Mouse (Mus musculus): ENCODE data around the gene Ryr3. TPM values are rescaled to one million over a fixed set of nuclear protein-coding genes. Genes with fewer than 3 reads are reported as not detected.
A peak's percentile ranks its signal among the peaks of the same experiment; 100 is the strongest.

Gene Ryr3
- total RNA-seq, 2 experiments from 2014 or later, result 59.5 to 80.0 TPM

DNA sequence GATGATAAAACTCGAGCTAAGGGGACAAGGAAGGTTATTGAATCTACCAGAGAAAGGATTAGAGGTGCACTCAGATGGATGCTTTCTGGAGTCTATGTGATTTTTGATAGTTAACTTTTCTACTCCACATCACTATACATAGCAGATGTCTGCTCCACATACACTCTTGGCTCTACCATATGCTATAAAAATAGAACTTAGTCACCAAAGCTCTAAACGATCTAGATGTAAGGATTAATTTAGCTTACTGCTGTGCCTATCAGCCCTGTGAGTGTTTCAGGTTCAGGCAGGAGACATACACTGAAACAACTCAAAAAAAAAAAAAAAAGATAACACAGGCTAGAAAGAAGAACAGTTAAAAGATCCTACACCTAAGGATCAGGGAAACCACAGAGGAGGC lies 410.9 kb downstream of the Ryr3 start:
- DNase-seq (ENCODE audit: low spot score in 2 of 2), result no peak

DNA sequence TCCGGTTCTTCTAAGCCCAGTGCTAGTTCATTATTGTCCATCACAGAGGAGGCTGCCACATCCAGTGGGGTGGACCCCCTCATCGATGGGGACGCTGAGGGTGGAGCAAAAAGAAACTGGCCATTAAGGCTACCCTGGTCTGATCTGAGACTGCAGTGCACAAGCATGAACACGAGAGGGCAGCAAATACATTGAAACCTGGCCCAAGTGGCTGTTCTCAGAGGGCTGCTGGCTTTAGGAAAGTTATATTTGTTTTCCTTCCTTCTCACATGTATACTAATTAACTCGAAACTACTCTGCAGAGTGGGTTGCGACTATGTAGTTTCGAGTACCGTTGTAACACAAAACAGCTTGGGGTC lies 416.9 kb downstream of the Ryr3 start:
- DNase-seq (ENCODE audit: low spot score in 2 of 2), result peak; percentile 64 to 70

DNA sequence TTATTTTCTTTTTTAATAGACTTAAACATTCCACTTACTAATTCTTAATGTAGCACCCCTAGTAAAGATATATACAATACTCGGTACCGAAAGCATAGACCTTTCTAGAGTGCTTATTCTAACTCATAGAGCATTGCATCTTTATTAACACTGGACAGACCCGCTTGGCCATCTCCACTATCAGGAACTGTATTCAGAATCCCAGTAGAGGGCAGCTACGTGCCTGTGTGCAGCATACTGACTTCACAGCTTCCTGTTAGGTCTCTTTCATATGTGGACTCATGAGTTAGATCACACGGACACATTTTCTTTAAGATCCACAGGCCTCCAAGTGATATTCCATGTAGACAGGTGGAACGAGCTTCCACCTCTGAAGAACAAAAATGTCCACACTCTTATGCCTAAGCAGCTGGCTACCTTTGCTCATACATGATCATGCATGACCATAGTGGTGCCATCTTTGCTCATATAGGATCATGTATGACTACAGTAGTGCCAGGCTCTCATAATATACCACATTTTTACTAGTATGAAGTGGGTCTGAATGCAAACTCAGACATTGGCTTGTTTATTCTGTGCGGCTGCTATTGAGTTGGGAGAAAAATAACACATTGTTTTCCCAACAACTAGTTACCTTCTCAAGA lies 417.4 kb downstream of the Ryr3 start:
- no peak for DNase-seq (ENCODE audit: low spot score in 2 of 2)

DNA sequence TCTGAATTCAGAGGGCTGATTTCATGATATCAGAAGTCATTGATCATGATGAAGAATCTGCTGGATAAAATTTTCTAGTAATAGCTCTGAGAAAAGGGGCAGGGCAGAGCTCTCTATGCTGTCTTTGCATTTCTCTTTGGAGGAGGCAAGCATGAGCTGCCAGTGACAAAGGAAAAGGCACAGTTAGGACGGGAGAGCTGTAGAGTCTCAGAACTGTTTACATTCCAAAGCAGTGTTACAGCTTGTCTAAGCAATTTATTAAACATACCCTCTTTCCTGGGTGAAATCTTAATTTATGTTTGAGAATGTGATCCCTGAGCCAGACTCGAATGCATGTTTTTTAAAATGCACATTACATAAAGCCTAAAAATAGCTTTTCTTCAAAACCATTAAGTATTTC lies 435.3 kb downstream of the Ryr3 start:
- DNase-seq (ENCODE audit: low spot score in 2 of 2), result no peak

DNA sequence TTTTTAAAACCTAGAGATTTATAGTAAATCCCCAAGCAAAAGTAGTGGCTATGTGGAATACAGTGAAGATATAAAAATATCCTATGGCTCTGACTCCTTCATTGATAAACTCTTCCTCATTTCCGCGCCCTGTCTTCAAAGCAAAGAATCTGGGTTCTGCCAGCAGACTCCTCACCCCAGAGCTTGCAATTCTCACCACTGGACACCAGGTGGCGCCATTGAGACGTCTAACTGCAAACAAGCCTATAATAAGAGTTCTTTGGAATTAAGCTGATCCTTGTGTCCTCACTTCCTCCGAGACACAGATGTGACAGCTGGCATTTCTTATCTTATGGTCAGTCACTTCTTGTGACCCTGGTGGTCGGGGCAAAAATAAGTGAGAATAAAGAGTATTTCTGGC lies 442.1 kb downstream of the Ryr3 start:
- peak; percentile 73 to 80 for DNase-seq (ENCODE audit: low spot score in 2 of 2)

DNA sequence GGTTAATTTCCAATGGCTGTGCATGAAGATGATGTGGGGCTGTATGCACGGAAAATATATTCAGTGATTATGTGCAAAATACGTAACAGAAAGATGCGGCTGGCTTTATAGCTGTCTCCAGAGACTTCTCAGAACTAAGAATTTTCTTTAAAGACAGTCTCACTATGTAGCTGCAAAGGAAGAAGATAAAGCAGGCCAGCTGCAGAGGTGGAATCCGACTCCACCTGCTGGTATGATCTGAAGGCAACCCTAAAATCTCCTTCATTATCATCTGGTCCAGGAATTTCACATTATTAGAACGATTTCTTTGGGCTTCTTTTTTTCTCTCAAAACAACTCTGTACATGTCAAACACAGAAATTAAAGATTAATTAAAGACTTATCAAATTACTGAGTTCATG lies 449.2 kb downstream of the Ryr3 start:
- no peak for DNase-seq (ENCODE audit: low spot score in 2 of 2)

DNA sequence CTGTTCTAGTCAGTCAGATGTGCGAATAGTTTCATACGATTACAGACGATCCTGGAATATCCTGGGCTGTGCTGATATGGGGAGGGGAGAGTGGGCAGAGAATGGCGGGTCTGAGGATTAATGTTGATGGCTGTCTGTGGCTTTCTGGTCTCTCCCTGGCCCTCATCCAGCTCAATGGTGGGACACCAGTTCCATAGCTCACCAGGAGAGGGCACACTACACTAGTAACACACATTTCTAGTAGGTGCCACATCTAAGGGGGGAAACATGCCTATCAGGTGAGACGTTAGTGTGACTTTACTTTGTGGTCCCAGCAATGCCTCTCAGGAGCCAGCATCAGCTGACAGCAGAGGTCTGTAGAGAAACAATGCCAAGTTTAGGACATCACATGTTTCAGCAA lies 451.9 kb downstream of the Ryr3 start:
- DNase-seq (ENCODE audit: low spot score in 2 of 2), result peak in 1 of 2 experiments; percentile 23

DNA sequence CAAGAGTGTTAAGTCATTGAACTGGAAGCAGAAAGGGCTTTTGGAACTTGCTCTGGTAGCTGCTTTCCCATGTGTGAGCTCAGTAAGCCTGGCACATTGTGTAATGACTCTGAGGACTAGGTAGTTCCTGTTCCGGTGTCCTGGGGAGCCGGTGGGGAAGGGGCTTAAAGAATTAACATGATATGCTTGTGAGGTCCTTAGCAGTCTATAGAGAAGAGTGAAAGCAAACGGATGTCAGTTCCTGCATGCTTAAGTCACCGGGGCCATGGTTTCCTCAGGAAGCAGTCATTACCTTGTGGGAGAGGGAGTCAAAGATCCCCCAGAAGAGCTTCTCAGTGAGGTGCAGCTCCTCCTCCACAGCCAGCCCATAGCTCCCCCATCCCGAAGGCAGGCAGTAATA lies 452.6 kb downstream of the Ryr3 start:
- no peak for DNase-seq (ENCODE audit: low spot score in 2 of 2)

DNA sequence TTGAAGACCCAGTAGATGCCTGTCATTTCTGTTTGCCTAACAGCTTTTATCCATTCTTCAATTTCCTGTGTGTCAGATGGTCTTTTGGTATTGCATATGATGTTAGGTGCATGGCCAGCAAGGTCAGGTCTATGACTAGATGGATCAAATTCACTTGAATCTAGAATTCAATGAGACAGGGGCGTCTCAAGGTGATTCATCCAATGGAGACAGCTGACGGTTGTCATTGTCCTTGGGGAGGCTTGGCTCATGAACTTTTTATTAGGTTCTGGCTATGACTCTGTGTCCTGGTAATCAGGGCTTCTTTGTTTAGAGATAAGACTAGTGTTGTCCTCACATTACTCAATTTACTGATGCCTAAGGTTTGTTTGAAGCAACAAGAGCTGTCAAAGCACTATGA lies 454.9 kb downstream of the Ryr3 start:
- DNase-seq (ENCODE audit: low spot score in 2 of 2), result no peak

DNA sequence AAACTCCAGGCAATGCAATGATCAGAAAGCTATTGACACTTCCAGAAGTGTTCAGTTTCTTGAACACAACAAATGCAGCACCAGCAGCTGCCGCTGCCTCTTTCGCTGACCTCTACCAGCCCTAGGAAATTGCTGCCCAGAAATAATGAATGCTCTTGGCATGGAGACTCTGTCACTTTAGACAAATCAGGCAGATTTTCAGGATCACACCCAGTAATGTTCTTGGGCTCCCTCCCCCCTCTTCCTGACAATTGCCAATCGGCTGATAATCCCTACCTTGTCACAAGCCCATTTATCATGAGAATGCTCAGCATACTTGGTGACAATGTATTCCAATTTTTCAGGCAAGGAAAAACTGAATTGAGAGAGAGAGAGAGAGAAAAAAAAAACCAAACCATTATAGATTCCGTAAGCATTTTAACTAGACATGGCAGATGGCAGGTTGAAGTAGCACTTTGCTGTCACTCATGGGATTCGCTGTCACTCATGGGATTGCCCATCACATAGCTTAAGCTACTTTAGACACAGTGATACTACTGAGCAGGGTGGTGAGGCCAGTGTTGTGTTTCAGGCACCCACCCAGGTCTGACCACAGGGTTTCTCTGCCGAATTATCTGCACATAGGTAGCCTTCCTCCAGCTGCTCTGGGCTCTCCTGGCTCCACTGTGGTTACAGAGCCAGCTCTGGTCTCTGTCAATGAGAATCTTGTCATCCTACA lies 455.5 kb downstream of the Ryr3 start:
- DNase-seq (ENCODE audit: low spot score in 2 of 2), result peak in 1 of 2 experiments; percentile 29

DNA sequence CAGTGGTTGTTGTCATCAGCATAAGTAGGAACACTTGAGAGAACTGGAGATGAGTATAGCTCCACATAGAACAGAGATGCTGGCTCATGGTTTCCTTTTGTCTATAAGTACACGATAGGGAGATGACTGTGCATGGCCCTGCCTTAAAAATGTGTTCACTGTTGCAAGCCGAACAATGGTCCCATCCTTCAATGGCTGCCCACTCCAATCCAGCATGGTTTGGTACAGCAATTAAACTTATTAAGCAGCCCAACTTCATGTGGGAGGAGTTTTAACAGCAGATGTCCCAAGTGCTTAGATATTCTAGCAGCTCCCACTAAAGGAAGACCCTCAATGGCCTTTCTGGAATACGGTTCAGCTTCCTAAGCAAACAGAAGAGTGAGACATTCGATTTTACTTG lies 456.2 kb downstream of the Ryr3 start:
- no peak for DNase-seq (ENCODE audit: low spot score in 2 of 2)

DNA sequence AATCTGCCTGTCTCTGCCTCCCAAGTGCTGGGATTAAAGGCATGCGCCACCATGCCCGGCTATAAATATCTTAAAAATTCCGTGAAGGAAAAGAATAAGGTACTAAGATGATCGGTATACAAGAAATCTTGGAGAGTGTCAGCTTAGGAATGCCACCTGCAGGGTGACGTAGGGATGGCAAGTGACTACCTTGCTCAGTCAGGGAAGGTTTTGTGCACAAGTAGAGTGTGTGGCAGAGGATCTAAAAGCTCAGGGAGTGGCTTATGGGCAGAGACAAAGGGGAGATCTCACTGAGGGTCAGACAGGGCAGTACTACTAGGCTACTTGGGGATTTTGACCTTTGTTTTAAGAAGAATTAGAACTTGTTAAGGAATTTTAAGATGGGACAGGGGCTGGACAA lies 457.2 kb downstream of the Ryr3 start:
- DNase-seq (ENCODE audit: low spot score in 2 of 2), result no peak

DNA sequence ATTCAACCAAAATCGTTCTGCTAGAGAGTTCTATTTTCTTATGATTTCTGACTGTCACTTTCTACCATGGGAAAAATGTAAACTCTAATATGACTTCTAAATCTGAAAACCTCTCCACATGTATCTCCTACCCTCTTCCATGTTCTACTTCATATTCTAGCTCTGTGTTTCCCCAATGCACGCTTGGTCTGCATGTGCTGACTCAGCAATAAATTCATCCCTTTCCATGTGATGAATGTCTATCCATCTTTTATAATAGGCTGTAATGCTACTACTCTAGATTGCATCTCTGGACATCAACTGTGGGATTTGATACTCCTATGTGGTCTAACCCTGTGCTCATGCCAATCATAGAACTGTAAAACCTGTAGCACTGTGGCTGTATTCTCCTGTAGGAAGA lies 458.2 kb downstream of the Ryr3 start:
- DNase-seq (ENCODE audit: low spot score in 2 of 2), result no peak

DNA sequence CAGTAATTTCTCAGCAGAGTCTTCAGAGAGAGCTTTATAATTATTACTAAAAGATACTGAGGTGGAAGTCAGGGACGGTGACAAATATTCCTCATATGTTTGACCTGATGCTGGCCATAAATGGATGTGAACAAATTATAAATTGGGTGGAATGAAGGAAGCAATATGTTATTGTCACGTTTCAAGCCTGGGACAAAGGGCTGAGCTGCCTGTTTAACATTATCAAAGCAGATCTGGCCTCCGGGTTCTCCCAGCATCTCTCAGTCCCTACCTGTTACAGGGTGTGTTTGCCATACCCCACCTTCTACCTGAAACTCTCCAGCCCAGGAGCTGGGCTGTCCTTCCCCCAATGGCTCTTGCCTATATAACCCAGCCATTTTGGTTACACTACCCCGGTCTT lies 463.6 kb downstream of the Ryr3 start:
- no peak for DNase-seq (ENCODE audit: low spot score in 2 of 2)

DNA sequence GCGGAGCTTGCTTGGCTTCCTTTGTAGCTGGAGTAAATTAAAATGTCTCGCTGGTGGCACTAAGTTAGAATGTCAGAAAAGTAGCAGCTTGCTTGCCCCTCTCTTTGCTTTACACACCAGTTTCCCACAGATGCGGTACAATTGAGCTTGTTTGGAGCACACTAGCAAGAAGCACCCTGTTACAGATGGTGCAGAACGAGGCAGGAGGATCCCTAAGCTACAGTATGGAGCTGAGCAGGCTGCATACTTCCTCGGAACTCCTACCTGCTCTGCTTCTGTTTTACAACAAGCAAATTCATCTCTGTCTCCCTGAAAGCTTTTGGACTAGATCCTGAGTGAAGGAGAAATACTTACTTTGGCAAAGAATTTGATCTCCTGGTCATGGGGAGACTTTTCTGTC lies 465.5 kb downstream of the Ryr3 start:
- DNase-seq (ENCODE audit: low spot score in 2 of 2), result peak in 1 of 2 experiments; percentile 40

DNA sequence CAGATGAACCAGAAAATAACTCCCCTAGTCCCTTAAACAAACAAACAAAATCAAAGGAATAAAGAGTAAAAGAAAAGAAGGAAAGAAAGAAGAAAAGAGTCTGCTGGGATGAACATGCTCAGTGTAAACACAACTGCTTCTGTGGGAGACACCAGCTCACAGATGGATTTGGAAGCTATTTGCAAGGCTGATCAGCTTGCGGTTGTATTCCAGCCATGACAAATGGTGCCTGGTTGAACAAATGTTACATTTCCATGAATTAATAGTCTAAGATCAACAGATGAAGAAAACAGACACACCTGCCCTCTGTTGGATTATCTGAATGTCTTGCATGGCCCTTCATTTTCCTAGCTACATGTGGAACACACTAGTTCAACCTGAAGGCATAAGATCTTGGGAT lies 468.4 kb downstream of the Ryr3 start:
- peak in 1 of 2 experiments; percentile 75 for DNase-seq (ENCODE audit: low spot score in 2 of 2)

DNA sequence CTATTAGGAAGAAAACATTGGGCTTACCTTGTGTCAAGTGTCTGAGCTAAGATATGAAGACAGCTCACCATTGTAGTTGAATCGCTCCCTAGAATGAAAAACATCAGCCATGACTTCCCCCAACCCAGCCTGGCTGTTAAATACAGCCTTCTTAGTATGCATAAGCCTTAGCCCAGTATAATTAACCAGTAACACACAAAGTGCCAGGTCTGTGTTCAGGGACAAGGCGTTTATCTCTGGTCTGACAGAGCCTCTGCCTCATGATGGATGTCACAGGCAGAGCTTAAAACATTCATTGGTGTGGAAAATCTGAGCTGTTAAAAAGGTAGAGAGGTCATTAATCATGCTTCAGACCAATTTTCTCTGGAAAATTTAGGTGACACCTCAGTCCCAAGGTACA lies 484.0 kb downstream of the Ryr3 start:
- no peak for DNase-seq (ENCODE audit: low spot score in 2 of 2)

DNA sequence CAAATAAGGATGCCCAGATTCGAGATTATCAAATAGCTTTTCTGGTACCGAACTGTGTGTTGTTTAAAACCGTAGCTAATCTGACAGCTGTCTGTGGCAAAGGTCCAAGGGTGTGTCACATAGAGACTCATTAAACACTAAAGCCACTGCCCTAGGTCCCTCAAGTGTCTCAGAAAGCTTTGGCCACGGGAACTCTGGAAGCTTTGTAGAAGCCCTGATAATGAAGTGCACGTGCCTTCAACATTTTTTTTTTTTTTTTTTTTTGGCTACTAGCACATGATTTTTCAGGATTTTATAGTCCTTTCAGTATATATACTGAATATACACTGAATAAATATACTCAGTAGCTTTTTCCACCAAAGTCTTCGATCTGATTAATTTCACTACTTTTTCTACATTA lies 489.1 kb downstream of the Ryr3 start:
- no peak for DNase-seq (ENCODE audit: low spot score in 2 of 2)

DNA sequence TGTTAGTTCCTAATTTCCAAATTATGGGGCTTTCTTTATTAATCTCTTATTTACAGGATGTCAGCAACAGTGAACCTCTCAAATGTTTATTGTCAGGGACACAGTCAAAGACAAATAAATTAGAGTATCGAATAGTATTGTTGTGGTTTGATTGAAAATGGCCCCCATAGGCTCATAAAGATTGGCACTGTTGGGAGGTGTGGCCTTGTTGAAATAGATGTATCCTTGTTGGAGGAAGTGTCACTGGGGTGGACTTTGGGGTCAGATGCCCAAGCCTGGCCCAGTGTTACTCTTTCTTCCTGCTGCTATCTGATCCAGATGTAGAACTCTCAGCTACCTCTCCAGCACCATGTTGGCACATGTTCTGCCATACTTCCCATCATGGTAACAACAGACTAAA lies 495.7 kb downstream of the Ryr3 start:
- no peak for DNase-seq (ENCODE audit: low spot score in 2 of 2)

DNA sequence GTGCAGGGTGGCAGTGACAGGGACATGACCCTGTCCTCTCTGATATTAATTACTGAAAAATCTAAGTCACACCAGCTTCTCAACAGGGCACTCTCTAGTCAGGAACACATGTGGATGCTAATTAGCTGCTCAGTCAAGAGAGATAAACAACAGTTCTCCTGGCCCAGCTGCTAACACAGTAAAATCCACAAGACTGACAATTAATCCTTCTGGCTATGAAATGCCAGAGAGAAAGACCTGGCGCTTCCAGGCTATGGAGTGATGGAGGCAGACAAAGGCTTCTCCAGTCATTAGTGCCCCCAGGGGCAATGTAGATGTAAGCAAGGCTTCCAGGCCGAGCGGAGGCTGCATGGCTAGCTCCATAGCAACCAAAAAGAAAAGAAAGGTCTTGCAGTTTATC lies 496.2 kb downstream of the Ryr3 start:
- DNase-seq (ENCODE audit: low spot score in 2 of 2), result no peak

DNA sequence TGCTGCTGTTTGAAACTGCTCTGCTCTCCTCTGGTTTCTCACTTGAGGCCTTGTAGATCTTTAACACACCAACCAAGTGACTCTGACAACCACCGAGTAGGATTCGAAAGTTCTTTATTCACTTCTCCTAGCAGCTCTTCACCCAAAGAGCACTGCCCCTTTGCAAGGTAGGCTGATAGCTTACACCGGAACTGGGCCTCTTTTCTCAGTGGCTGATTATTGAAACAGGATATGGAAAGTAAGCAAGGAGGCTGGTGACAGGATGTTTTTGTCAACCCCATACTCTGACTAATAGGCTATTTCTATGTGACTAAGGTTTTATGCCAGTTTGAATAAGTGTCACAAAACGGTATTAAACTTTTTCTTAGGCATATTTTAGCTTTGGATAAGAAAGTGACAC lies 502.2 kb downstream of the Ryr3 start:
- DNase-seq (ENCODE audit: low spot score in 2 of 2), result no peak

DNA sequence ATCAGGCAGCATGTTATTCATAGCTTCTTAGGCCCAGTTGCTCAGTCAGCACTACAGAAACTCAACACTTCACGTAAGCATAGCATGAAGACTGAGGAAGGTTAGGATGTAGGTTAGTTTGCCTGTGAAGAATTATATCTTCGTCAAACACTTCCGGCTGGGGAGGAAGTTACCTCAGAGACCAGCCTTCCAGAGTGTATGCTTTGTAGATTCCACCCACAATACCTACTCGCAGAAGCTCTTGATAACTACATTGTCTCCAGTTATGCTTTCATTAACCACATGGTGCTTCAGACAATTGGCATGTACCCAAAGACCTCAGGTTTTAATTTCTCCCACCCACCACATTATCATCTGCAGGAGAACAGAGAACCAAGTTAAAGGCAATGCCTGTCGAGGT lies 535.1 kb downstream of the Ryr3 start:
- DNase-seq (ENCODE audit: low spot score in 2 of 2), result no peak

DNA sequence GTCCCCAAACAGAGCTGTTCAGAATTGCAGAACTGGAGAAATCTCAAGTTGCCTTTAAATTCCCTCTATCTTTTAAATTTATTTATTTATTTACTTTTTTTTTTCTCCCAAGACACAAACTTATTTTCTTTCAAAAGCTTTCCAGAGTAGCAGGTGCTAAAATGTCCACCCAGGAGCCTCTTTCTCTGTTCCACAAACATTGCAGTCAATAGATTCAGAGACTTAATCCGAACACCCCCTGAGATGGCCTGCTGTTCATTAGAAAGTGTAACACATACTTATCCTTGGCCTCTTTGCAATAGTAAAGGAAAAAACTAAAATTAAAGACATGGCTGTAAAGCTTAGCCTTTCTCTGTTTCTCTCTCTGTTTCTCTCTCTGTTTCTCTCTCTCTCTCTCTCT lies 539.6 kb downstream of the Ryr3 start:
- no peak for DNase-seq (ENCODE audit: low spot score in 2 of 2)
